Mouse (Mus musculus): ENCODE measurements around the gene Nucks1. TPM values are rescaled to one million over a fixed set of nuclear protein-coding genes. Genes with fewer than 3 reads are reported as not detected.

Gene Nucks1
- polyA plus RNA-seq, 1 experiment = 1.5 TPM

DNA sequence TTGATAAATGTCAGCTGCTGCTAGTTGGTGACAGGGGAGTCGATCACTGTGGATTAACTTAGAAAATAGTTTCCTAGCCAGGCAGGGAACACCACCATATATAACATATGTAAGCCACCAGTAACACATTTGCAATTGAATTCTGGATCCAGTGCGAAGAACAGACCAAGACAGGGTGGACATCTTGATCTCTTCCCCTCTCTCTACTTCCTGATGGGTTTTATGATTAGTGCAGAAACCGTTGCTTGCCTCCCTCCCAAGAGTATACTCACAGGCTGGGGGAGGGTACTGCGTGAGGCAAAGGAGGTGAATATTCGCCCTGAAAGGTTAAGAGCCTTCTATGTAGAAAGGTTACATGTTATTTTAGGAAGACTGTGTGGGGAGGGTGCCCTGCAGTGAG, 55.5 kb downstream of the Nucks1 start:
- Histone ChIP-seq H3K4me3 (ENCODE audit: low read depth, low read length) (no peak overlapping the region), H3K36me3 (ENCODE audit: control insufficient read depth, insufficient read depth, low read length) (no peaks in the 10 kb centered on the region)

DNA sequence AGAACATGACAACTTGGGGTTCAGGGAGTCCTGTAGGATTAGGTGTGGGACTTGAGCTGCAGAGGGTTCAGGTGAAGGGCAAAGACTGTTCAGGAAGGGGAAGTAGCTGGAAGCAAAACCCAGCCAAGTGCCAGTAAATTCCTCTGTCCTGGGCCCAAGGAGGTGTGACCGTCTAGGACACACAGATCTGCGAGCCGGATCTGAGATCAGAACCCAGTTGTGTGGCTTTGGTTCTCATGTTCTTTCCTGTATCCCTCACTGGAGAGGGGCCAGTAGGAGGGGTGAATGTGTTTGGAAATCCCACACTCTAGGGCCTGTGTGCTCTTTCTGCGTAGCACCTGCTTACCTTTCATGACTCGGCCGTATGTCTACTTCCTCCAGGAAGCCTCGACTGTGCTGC, 57.0 kb downstream of the Nucks1 start:
- Histone ChIP-seq H3K27me3 (ENCODE audit: control insufficient read depth, insufficient read depth, low read length) (peaks cover 24% of the 10 kb centered on the region), H3K4me1 (ENCODE audit: control insufficient read depth, insufficient read depth, insufficient read length, low read length) (peaks cover 12% of the 10 kb centered on the region), H3K27ac (ENCODE audit: insufficient read depth, low read depth, low read length) (no peak overlapping the region), H3K36me3 (ENCODE audit: control insufficient read depth, insufficient read depth, low read length) (no peaks in the 10 kb centered on the region), H3K4me3 (ENCODE audit: low read depth, low read length) (no peak overlapping the region)
- TF ChIP-seq CTCF (IDR thresholded peaks at IDR 0.05; ENCODE audit: extremely low read depth, insufficient read length, insufficient replicate concordance, low read depth, low read length) = no peak
- TF ChIP-seq POLR2A (IDR thresholded peaks at IDR 0.05; ENCODE audit: low read depth, low read length) = no peak
- 45% methylated on average over 7 of the region's 7 CpGs for WGBS

More for the DNA sequence above, 55.5 kb downstream of the Nucks1 start:
- Histone ChIP-seq H3K4me1 (ENCODE audit: control insufficient read depth, insufficient read depth, insufficient read length, low read length) (peaks cover 12% of the 10 kb centered on the region), H3K27ac (ENCODE audit: insufficient read depth, low read depth, low read length) (no peak overlapping the region), H3K27me3 (ENCODE audit: control insufficient read depth, insufficient read depth, low read length) (peaks cover 26% of the 10 kb centered on the region)
- WGBS = 75% methylated on average over 5 of the region's 5 CpGs
- TF ChIP-seq CTCF (IDR thresholded peaks at IDR 0.05; ENCODE audit: extremely low read depth, insufficient read length, insufficient replicate concordance, low read depth, low read length) (no peak), POLR2A (IDR thresholded peaks at IDR 0.05; ENCODE audit: low read depth, low read length) (no peak)

DNA sequence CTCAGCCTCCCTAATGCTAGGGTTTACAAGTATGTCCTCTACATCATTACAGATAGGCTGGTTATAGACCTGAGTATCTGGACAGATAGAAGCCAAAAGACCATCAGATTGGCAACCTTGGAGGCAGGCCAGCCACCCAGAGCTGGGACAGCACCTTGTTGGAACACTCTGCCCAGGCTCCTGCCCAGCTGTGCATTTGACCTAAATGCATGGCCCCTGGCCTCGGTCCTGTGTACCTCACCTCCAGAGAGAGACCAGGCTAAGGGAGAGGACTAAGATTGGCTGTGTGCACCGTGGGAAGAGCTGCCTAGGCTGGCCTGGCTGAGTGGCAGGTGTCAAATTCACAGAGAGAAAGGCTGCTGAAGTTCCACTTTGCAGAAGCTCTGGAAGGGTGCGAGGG, 58.2 kb downstream of the Nucks1 start:
- WGBS = 72% methylated on average over 3 of the region's 3 CpGs
- Histone ChIP-seq H3K36me3 (ENCODE audit: control insufficient read depth, insufficient read depth, low read length) (no peaks in the 10 kb centered on the region), H3K27me3 (ENCODE audit: control insufficient read depth, insufficient read depth, low read length) (peaks cover 13% of the 10 kb centered on the region; the same call in 1 of the 2 replicates), H3K4me1 (ENCODE audit: control insufficient read depth, insufficient read depth, insufficient read length, low read length) (peaks cover 5% of the 10 kb centered on the region), H3K4me3 (ENCODE audit: low read depth, low read length) (no peak overlapping the region), H3K27ac (ENCODE audit: insufficient read depth, low read depth, low read length) (no peak overlapping the region)
- TF ChIP-seq POLR2A (IDR thresholded peaks at IDR 0.05; ENCODE audit: low read depth, low read length) = no peak
- TF ChIP-seq CTCF (IDR thresholded peaks at IDR 0.05; ENCODE audit: extremely low read depth, insufficient read length, insufficient replicate concordance, low read depth, low read length) = no peak

DNA sequence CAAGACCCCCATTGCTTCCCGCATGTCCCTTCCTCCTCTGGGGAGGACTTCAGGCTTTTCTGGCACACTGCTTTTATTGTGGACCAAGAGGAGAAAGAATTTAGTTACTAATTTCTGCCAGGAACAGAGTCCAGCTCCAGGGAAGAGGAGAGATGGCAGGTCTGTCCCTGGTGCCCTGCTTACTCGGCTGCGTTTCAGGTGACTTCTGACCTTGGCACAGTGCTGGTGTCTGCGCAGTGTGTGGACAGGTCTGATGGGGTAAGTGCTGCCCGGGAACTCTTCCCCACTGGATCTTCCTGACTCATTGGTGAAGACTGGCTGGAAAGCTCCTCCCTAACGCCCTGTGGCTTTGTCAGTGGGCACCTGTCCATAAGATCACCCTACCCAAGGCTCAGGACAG, 58.6 kb downstream of the Nucks1 start:
- H3K4me3 ChIP-seq (ENCODE audit: low read depth, low read length) = no peak overlapping the region
- peaks cover 4% of the 10 kb centered on the region for H3K4me1 ChIP-seq (ENCODE audit: control insufficient read depth, insufficient read depth, insufficient read length, low read length)
- no peaks in the 10 kb centered on the region for H3K36me3 ChIP-seq (ENCODE audit: control insufficient read depth, insufficient read depth, low read length)
- WGBS = 82% methylated on average over 6 of the region's 6 CpGs
- no peak overlapping the region for H3K27ac ChIP-seq (ENCODE audit: insufficient read depth, low read depth, low read length)
- no peak for TF ChIP-seq POLR2A (IDR thresholded peaks at IDR 0.05; ENCODE audit: low read depth, low read length)
- TF ChIP-seq CTCF (IDR thresholded peaks at IDR 0.05; ENCODE audit: extremely low read depth, insufficient read length, insufficient replicate concordance, low read depth, low read length) = no peak
- peaks cover 8% of the 10 kb centered on the region; the same call in 1 of the 2 replicates for H3K27me3 ChIP-seq (ENCODE audit: control insufficient read depth, insufficient read depth, low read length)

DNA sequence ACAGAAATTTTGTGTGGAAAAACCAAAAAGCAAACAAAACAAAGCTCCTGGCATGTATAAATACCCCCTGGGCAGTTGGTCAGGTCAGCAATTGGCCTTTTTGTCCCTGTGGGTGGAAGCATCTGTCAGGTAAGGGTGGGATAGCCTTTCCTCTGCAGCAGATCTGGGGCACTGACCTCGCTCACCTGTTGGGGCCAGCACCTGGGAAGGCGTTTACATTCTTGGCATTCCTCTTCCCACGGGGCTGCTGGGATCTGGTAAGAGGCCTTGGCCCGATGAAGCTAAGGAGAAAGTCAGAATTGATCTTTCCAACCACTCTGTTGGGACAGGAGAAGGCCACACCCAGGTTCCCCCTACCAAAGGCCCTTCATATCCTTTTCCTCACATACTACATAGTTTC, 59.5 kb downstream of the Nucks1 start:
- no peak overlapping the region for H3K27ac ChIP-seq (ENCODE audit: insufficient read depth, low read depth, low read length)
- H3K36me3 ChIP-seq (ENCODE audit: control insufficient read depth, insufficient read depth, low read length) = no peaks in the 10 kb centered on the region
- 61% methylated on average over 4 of the region's 4 CpGs for WGBS
- no peak overlapping the region for H3K4me3 ChIP-seq (ENCODE audit: low read depth, low read length)
- peaks cover 6% of the 10 kb centered on the region; the same call in 1 of the 2 replicates for H3K27me3 ChIP-seq (ENCODE audit: control insufficient read depth, insufficient read depth, low read length)
- peaks cover 4% of the 10 kb centered on the region for H3K4me1 ChIP-seq (ENCODE audit: control insufficient read depth, insufficient read depth, insufficient read length, low read length)
- TF ChIP-seq CTCF (IDR thresholded peaks at IDR 0.05; ENCODE audit: extremely low read depth, insufficient read length, insufficient replicate concordance, low read depth, low read length) (no peak), POLR2A (IDR thresholded peaks at IDR 0.05; ENCODE audit: low read depth, low read length) (no peak)

DNA sequence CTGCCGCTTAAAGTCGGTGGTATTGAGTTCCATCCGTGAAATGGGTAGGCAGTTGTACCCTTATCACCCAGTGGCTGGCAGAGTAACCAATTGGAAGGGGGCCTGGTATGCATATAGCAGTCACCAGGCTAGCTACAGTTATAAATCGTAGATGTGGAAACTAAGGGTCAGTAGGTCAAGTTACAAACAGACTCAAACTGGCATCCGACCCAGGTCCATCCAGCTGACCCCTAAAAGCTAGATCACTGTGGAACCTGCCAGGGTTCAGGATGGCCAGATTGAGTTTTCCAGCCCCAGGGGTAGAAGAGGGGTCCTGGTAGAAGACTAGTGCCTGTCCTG, 60.0 kb downstream of the Nucks1 start:
- 79% methylated on average over 5 of the region's 5 CpGs for WGBS
- Histone ChIP-seq H3K36me3 (ENCODE audit: control insufficient read depth, insufficient read depth, low read length) (no peaks in the 10 kb centered on the region), H3K4me3 (ENCODE audit: low read depth, low read length) (no peak overlapping the region), H3K27me3 (ENCODE audit: control insufficient read depth, insufficient read depth, low read length) (peaks cover 6% of the 10 kb centered on the region; the same call in 1 of the 2 replicates), H3K4me1 (ENCODE audit: control insufficient read depth, insufficient read depth, insufficient read length, low read length) (peaks cover 4% of the 10 kb centered on the region), H3K27ac (ENCODE audit: insufficient read depth, low read depth, low read length) (no peak overlapping the region)
- TF ChIP-seq POLR2A (IDR thresholded peaks at IDR 0.05; ENCODE audit: low read depth, low read length) (no peak), CTCF (IDR thresholded peaks at IDR 0.05; ENCODE audit: extremely low read depth, insufficient read length, insufficient replicate concordance, low read depth, low read length) (no peak)

DNA sequence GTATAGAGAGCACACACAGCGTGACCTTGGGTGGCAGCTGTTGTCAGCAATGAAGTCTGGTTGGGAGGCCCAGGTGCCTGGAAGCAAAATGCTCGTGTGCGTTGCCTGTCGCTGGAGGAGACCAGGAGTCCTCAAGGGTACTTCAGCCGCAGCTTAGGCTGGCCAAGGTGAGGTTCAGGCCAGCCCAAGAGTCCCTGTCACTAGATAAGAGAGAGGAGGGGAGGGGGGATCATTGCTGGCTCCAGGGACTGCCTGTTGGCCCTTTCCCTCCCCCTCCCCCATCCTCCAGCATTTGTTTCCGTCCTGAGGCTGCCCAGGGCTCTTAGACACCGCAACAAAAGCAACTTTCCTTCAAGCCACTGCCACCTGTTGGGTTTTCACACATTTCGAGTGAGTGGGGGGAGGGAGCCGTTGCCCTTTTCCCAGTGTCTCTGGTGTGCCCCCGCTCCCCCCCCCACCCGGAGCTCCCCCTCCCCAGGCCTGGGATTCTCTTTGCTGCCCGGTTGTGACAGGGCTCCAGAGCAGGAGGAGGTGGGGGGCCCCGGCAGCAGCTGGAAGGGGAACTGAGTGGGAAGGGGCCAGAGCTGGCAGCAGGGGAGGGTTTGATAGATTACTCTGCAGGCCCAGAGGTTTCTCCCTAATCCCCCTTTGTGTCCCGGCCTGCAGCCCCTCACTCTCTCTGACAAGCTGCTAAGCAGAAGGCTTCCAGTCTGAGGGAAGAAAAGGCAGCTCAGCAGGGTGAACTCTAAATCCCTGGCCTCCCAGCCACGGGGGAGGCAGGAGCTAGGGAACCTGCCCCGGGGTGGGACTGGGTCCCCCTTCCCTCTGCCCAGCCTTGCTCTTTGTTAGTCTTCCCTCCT, 60.6 kb downstream of the Nucks1 start:
- H3K27ac ChIP-seq (ENCODE audit: insufficient read depth, low read depth, low read length) = no peak overlapping the region
- peaks cover 6% of the 10 kb centered on the region; the same call in 1 of the 2 replicates for H3K27me3 ChIP-seq (ENCODE audit: control insufficient read depth, insufficient read depth, low read length)
- H3K4me1 ChIP-seq (ENCODE audit: control insufficient read depth, insufficient read depth, insufficient read length, low read length) = peaks cover 4% of the 10 kb centered on the region
- no peaks in the 10 kb centered on the region for H3K36me3 ChIP-seq (ENCODE audit: control insufficient read depth, insufficient read depth, low read length)
- H3K4me3 ChIP-seq (ENCODE audit: low read depth, low read length) = no peak overlapping the region
- TF ChIP-seq POLR2A (IDR thresholded peaks at IDR 0.05; ENCODE audit: low read depth, low read length) = no peak
- TF ChIP-seq CTCF (IDR thresholded peaks at IDR 0.05; ENCODE audit: extremely low read depth, insufficient read length, insufficient replicate concordance, low read depth, low read length) = no peak
- 57% methylated on average over 16 of the region's 16 CpGs for WGBS
